Mouse (Mus musculus) forebrain, embryonic 16.5 days (tissue): Measurements from ENCODE around the gene Tns4. TPM values are rescaled to one million over a fixed set of nuclear protein-coding genes. Genes with fewer than 3 reads are reported as not detected.

Experiments used
- ATAC-seq: fragments of 200-750 bp; cut with Nextera tagmentation; 2 replicates; pipeline ENCODE4 v1.8.0; 2017; ENCODE audit warnings: mild to moderate bottlenecking, moderate library complexity
- H3K27ac ChIP-seq: fragments of 300-500 bp; sonication (generic); 2 replicates; pipeline ENCODE4 v1.5.1; 2014; ENCODE audit warnings: low read length, control low read depth
- H3K27me3 ChIP-seq: fragments of 300-500 bp; sonication (generic); replicated peaks from 2 replicates; pipeline ENCODE4 v1.6.1; 2014; ENCODE audit warnings: low read length; ENCODE audit not compliant: control insufficient read depth, insufficient read depth
- H3K36me3 ChIP-seq: fragments of 300-500 bp; sonication (generic); 2 replicates; pipeline ENCODE4 v1.6.1; 2014; ENCODE audit not compliant: control insufficient read depth, insufficient read depth
- H3K4me1 ChIP-seq: fragments of 300-500 bp; sonication (generic); replicated peaks from 2 replicates; pipeline ENCODE4 v1.6.1; 2014; ENCODE audit warnings: low read length; ENCODE audit not compliant: control insufficient read depth, insufficient read depth
- H3K4me2 ChIP-seq: fragments of 300-500 bp; sonication (generic); 2 replicates; pipeline ENCODE4 v1.6.1; 2014; ENCODE audit warnings: mild to moderate bottlenecking, low read length, control low read depth
- H3K4me3 ChIP-seq: fragments of 300-500 bp; sonication (generic); replicated peaks from 2 replicates; pipeline ENCODE4 v1.5.1; 2014; ENCODE audit warnings: mild to moderate bottlenecking, low read length, control low read depth
- H3K9ac ChIP-seq: fragments of 300-500 bp; sonication (generic); replicated peaks from 2 replicates; pipeline ENCODE4 v1.6.1; 2014; ENCODE audit warnings: low read depth, low read length, control low read depth
- H3K9me3 ChIP-seq: fragments of 300-500 bp; sonication (generic); 2 replicates; pipeline ENCODE4 v1.6.1; 2016; ENCODE audit warnings: low read length; ENCODE audit not compliant: control insufficient read depth
- WGBS: fragments of 180-500 bp; shearing (Covaris S2); extraction: QIAGEN DNeasy Blood & Tissue Kit; methylation state at CpG from one replicate; pipeline ENCODE4 v1.1.7; 2014; 5-methylcytosine and 5-hydroxymethylcytosine counted together
- polyA plus RNA-seq: library from polyadenylated mRNA; unstranded; fragments of >200 nt; fragmentation: Nextera tagmentation; extraction: Ambion mirVana; gene quantifications from 2 replicates; pipeline ENCODE4 v1.2.1, GENCODE M21; 2015

The Tns4 gene
- polyA plus RNA-seq, 1 experiment from 2014 or later = not detected

DNA sequence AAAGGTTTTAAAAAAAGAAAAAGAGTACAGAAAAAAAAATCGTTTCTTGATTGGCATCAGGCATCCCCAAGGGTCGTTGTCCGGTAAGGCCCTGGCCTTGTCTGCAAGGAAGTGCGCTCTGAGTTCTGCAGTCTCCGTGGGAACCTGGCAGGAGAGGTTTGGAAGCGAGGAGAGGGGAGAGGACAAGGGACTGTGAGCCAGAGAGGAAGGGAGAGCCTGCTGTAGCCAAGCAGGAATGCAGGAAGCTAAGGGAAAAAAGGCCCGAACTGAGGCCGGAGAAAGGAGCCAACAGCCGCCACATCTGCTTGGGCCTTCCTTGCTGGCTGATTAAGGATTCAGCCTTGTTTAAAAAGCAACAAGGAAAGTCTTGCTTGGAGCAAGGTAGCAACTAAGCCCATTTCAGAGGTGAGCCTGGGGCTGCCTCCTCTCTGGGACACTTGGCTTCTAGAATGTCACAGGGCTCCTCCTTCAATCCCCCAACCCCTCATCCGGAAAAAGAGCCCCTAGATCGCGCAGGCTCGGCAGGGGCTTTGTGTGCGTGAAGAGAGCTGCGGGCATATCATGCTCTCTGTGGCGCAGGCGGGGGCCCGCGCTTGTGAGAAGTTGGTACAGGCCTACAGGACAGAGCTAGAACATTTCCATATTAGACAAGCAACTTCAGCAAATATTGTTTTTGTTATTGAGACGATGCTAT, 31.6 kb upstream of the Tns4 start:
- Histone ChIP-seq H3K9me3 (no peaks in the 10 kb centered on the region), H3K27ac (no peak overlapping the region), H3K27me3 (no peaks in the 10 kb centered on the region), H3K4me3 (no peak overlapping the region), H3K4me2 (no peak overlapping the region), H3K4me1 (peaks cover 4% of the 10 kb centered on the region), H3K9ac (no peak overlapping the region), H3K36me3 (no peaks in the 10 kb centered on the region)
- 44% methylated on average over 20 of the region's 20 CpGs for WGBS
- no peak for ATAC-seq

DNA sequence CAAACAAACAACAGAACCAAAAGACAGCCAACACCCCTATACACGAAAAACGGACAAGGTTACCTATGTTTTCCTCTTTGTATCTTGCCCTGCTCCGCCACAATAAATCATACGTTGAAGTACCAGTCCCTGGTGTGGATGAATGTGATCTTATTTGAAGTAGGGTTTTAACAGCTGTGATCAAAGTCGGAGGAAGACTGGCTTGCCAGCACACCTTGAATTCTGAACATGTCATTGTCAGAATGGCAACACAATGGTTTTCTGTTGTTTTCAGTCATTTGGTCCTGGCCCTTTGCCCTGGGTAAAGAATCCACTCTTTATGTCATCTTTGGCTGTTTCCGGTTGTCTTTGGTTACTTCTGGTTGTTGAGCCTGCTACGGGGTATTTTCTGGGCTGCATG, 29.9 kb upstream of the Tns4 start:
- 82% methylated on average over 7 of the region's 7 CpGs for WGBS

DNA sequence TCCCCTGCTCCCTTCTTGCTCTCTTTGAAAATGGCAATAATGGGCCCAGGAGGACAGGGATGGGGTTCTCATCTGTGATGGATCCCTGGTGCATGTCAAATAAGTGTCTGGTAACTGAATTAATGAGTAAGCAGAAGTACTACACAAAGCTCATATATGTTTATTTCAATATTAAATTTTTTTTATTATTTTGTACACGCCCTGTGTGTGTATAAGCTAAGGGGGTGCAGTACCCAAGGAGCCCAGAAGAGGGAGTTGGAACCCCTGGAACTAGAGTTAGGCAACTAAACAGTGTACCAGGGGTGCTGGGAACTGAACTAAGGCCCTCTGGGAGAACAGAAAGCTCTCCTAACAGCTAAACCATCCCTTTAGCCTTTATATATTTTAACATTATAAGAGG, 29.3 kb upstream of the Tns4 start:
- no peaks in the 10 kb centered on the region for H3K27me3 ChIP-seq
- H3K9ac ChIP-seq = no peak overlapping the region
- H3K4me3 ChIP-seq = no peak overlapping the region
- H3K27ac ChIP-seq = no peak overlapping the region
- H3K36me3 ChIP-seq = no peaks in the 10 kb centered on the region
- 90% methylated on average over 1 of the region's 1 CpGs for WGBS
- no peaks in the 10 kb centered on the region for H3K9me3 ChIP-seq
- no peak for ATAC-seq
- H3K4me1 ChIP-seq = peaks cover 4% of the 10 kb centered on the region
- H3K4me2 ChIP-seq = no peak overlapping the region

More for the DNA sequence above, 29.9 kb upstream of the Tns4 start:
- Histone ChIP-seq H3K27ac (no peak overlapping the region), H3K36me3 (no peaks in the 10 kb centered on the region), H3K4me3 (no peak overlapping the region), H3K9me3 (no peaks in the 10 kb centered on the region), H3K4me2 (no peak overlapping the region), H3K9ac (no peak overlapping the region), H3K4me1 (peaks cover 4% of the 10 kb centered on the region), H3K27me3 (no peaks in the 10 kb centered on the region)
- ATAC-seq = no peak

DNA sequence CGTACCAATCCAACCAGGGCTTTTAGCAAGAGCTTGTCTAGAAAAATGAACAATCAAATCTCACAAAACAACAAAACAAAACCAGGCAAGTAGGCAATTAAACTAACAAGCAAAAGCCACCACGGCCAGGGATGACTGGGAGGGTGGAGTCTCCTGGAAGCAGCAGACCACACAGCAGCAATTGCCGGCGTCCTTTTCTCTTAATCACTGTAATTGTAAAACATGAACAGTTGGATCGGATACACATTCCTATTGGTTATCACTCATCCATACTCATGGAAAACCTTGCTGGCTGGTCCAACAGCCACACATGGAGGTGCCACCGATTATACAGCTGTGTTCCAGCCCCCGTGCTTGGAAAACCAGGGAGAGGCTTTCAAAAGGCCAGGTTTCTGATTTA, 28.8 kb upstream of the Tns4 start:
- H3K4me1 ChIP-seq = peaks cover 7% of the 10 kb centered on the region
- no peaks in the 10 kb centered on the region for H3K9me3 ChIP-seq
- H3K27me3 ChIP-seq = no peaks in the 10 kb centered on the region
- H3K36me3 ChIP-seq = no peaks in the 10 kb centered on the region
- no peak overlapping the region for H3K4me2 ChIP-seq
- ATAC-seq = no peak
- WGBS = 62% methylated on average over 7 of the region's 7 CpGs
- no peak overlapping the region for H3K4me3 ChIP-seq
- H3K27ac ChIP-seq = no peak overlapping the region
- H3K9ac ChIP-seq = no peak overlapping the region

DNA sequence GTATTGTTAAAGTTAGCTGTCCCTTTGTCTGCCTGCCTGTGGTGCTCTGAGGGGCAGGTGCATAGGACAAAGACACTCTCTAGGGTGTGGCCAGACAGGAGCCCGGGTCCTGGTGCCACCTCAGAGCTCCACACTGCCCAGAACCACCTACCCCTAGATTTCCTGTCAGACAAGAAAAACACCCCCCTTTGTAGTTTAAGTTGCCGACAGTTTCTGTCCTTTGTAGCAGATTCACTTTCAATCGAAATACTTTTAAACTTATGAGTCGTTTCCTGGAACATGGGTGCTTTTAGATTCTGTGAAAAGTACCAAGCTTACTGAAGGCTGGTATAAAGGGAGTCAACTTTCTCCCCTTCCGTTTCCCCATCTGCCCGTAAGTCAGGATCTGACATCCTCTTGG, 26.8 kb upstream of the Tns4 start:
- Histone ChIP-seq H3K9me3 (no peaks in the 10 kb centered on the region), H3K4me3 (no peak overlapping the region), H3K9ac (no peak overlapping the region), H3K27ac (no peak overlapping the region), H3K27me3 (no peaks in the 10 kb centered on the region), H3K36me3 (no peaks in the 10 kb centered on the region), H3K4me1 (peaks cover 4% of the 10 kb centered on the region), H3K4me2 (no peak overlapping the region)
- 80% methylated on average over 6 of the region's 6 CpGs for WGBS
- no peak for ATAC-seq

DNA sequence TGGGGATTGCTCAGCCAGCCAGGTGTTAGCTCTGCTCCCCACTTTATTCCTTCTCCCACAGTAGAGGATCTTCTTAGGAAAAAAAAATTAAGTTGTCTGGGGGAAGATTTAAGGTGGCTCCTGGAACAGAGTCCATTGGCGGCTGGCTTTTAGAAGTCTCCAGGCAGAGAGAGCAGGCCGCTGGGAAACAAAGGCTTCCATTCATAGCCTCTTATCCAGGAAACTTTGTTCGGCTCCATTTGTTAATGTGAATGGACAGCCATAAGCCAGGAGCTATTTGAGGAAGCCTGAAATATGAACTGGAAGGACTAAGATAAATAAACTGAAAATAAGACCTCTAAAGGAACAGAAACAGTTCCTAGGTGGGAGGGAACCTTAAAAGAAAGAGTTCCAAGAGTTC, 24.0 kb upstream of the Tns4 start:
- Histone ChIP-seq H3K4me3 (no peak overlapping the region), H3K4me2 (no peak overlapping the region), H3K9ac (no peak overlapping the region), H3K27me3 (no peaks in the 10 kb centered on the region), H3K9me3 (no peaks in the 10 kb centered on the region), H3K36me3 (no peaks in the 10 kb centered on the region), H3K27ac (no peak overlapping the region), H3K4me1 (peaks cover 4% of the 10 kb centered on the region; the same call in 1 of the 2 replicates)
- WGBS = 0% methylated on average over 3 of the region's 3 CpGs
- ATAC-seq = no peak

DNA sequence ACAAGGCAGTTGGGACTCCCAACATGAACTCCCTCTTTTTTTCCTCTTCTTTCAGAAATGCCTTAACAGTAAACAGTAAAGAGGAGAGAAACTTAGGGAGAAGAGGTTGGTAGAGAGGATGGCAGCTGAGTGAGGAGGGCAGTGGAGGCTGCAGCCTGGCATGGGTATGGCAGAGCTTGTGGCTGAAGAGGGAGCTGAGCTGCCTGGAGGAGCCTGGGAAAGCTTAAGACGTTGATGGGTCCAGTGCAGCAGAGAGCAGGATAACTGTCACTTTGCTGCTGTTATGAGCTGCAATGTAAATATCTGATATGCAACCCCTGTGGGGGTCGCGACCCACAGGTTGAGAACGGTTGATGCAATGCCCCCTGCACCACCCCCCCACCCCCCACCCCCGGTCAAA, 23.6 kb upstream of the Tns4 start:
- WGBS = 19% methylated on average over 5 of the region's 5 CpGs
- no peak overlapping the region for H3K4me2 ChIP-seq

DNA sequence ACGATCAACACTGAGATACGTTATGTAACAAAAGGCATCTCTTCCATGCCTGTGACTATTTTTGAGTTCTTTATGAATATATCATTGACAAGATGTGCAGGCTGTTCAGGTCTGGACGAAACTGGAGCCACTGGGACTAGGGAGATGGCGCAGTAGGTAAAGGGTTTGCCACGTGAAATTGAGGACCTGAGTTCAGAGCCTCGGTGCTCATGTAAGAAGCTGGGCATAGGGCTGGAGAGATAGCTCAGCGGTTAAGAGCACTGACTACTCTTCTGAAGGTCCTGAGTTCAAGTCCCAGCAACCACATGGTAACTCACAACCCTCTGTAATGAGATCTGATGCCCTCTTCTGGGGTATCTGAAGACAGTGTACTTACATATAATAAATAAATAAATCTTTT, 22.5 kb upstream of the Tns4 start:
- no peak overlapping the region for H3K9ac ChIP-seq
- no peaks in the 10 kb centered on the region for H3K9me3 ChIP-seq
- WGBS = 92% methylated on average over 7 of the region's 7 CpGs
- no peak overlapping the region for H3K4me3 ChIP-seq
- no peak for ATAC-seq
- no peaks in the 10 kb centered on the region for H3K36me3 ChIP-seq
- H3K4me2 ChIP-seq = no peak overlapping the region
- no peaks in the 10 kb centered on the region for H3K27me3 ChIP-seq
- H3K27ac ChIP-seq = no peak overlapping the region
- H3K4me1 ChIP-seq = peaks cover 4% of the 10 kb centered on the region; the same call in 1 of the 2 replicates

More for the DNA sequence above, 23.6 kb upstream of the Tns4 start:
- no peaks in the 10 kb centered on the region for H3K9me3 ChIP-seq
- H3K27me3 ChIP-seq = no peaks in the 10 kb centered on the region
- H3K4me1 ChIP-seq = peaks cover 4% of the 10 kb centered on the region; the same call in 1 of the 2 replicates
- no peak overlapping the region for H3K9ac ChIP-seq
- no peaks in the 10 kb centered on the region for H3K36me3 ChIP-seq
- no peak overlapping the region for H3K27ac ChIP-seq
- H3K4me3 ChIP-seq = no peak overlapping the region
- ATAC-seq = no peak

DNA sequence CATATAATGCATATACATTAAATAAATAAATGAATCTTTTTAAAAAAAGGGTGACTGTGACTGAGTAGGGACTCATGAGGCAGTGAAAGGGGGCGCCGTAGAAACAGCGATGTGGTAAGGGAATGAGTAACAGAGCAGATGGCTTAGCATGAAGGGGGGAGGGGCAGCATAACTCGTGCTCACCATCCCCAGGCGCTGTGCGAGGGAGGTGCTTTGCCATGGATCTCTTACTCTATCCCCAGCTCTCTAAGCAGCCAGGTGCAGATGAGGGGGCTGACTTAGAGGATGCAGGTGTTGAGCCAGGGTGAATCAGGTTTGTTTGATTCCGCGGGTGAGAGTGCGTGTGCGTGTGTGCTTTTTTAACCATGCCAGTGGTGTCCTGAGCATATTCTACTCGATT, 22.0 kb upstream of the Tns4 start:
- Histone ChIP-seq H3K4me2 (no peak overlapping the region), H3K4me3 (no peak overlapping the region), H3K36me3 (no peaks in the 10 kb centered on the region), H3K9me3 (no peaks in the 10 kb centered on the region), H3K27me3 (no peaks in the 10 kb centered on the region), H3K27ac (no peak overlapping the region), H3K9ac (no peak overlapping the region), H3K4me1 (peaks cover 4% of the 10 kb centered on the region; the same call in 1 of the 2 replicates)
- no peak for ATAC-seq
- WGBS = 65% methylated on average over 11 of the region's 11 CpGs
